In the genomic region with DNA sequence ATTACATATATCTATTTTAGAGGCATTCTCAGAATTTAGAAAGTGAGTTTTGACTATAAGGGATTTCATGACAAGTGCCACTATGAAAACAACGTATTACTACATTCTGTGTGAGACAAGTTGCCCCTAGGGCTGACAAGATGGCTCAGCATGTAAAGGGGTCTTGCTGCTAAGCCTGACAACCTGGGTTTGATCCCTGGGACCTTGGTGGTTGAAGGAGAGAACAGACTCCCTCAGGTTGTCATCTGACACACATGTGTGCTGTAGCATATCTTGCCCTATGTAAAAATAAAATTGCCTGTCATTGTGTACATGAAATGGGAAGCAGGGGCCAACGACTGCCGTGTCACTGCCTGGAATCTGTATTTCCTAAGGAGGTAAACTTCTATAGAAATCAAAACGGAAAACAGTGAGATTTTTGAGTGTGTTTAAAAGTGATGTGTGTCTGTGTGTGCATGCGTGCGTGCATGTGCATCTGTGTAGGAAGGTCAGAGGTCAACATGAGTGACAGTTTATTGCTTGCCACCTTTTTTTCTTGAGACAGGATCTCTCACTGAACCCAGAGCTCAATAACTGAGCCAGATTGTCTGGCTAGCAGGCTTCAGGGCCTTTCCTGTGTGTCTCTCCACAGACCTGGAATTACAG, we compare ENCODE assay signal across 36 mouse cellular contexts. TPM values are rescaled to one million over a fixed set of nuclear protein-coding genes. Genes with fewer than 3 reads are reported as not detected.
"Had no signal": no experiment of that assay in that cellular context is flagged by ENCODE, and none has a peak within 500 bp of the region (broad histone marks: within the 10 kb centered on the region; RNA-seq: fewer than 3 reads in every experiment).

No protein-coding gene starts in this region.

- H3K4me1 ChIP-seq: limb, embryonic 12.5 days; limb, embryonic 13.5 days; limb, embryonic 15.5 days; liver, embryonic 12.5 days; liver, embryonic 13.5 days; liver, embryonic 15.5 days; lung, embryonic 15.5 days; midbrain, embryonic 12.5 days; midbrain, embryonic 13.5 days; midbrain, embryonic 15.5 days; neural tube, embryonic 12.5 days had no signal

- H3K9me3 ChIP-seq: limb, embryonic 12.5 days; limb, embryonic 13.5 days; limb, embryonic 15.5 days; liver, embryonic 12.5 days; liver, embryonic 13.5 days; liver, embryonic 15.5 days; lung, embryonic 15.5 days; midbrain, embryonic 12.5 days; midbrain, embryonic 15.5 days; neural tube, embryonic 12.5 days had no signal

- H3K27me3 ChIP-seq: limb, embryonic 12.5 days; limb, embryonic 13.5 days; limb, embryonic 15.5 days; liver, embryonic 12.5 days; liver, embryonic 13.5 days; liver, embryonic 15.5 days; lung, embryonic 15.5 days; midbrain, embryonic 12.5 days; midbrain, embryonic 13.5 days; midbrain, embryonic 15.5 days; neural tube, embryonic 12.5 days had no signal

- H3K9ac ChIP-seq: limb, embryonic 12.5 days; limb, embryonic 13.5 days; limb, embryonic 15.5 days; liver, embryonic 12.5 days; liver, embryonic 13.5 days; liver, embryonic 14.5 days; liver, embryonic 15.5 days; liver, postnatal 0 days; lung, embryonic 14.5 days; lung, embryonic 15.5 days; midbrain, embryonic 12.5 days; midbrain, embryonic 13.5 days; midbrain, embryonic 15.5 days; neural tube, embryonic 12.5 days had no signal

- DNase-seq: left cerebral cortex, postnatal 4 days; liver; liver, embryonic 13.5 days; liver, postnatal 0 days; lung, adult 18-20 months; lung, adult 2 months; lung, postnatal 10 days; lung, postnatal 14 days; lung, postnatal 36 days; lung, postnatal 4 days had no signal

- ATAC-seq: liver, embryonic 12.5 days; liver, postnatal 0 days; lung, postnatal 0 days; midbrain, embryonic 15.5 days; midbrain, embryonic 16.5 days had no signal

- H3K36me3 ChIP-seq: limb, embryonic 12.5 days; limb, embryonic 13.5 days; limb, embryonic 15.5 days; liver, embryonic 12.5 days; liver, embryonic 13.5 days; liver, embryonic 15.5 days; lung, embryonic 15.5 days; midbrain, embryonic 12.5 days; midbrain, embryonic 13.5 days; midbrain, embryonic 15.5 days; neural tube, embryonic 12.5 days had no signal

- H3K4me2 ChIP-seq: limb, embryonic 12.5 days; limb, embryonic 13.5 days; limb, embryonic 15.5 days; liver, embryonic 11.5 days; liver, embryonic 12.5 days; liver, embryonic 13.5 days; liver, embryonic 15.5 days; lung, embryonic 14.5 days; lung, embryonic 15.5 days; midbrain, embryonic 12.5 days; midbrain, embryonic 13.5 days; midbrain, embryonic 15.5 days; neural tube, embryonic 12.5 days had no signal

- H3K27ac ChIP-seq: left cerebral cortex, adult 2 months; limb, embryonic 12.5 days; limb, embryonic 13.5 days; limb, embryonic 15.5 days; liver, embryonic 12.5 days; liver, embryonic 13.5 days; liver, embryonic 14.5 days; liver, embryonic 15.5 days; lung, embryonic 15.5 days; macrophage; midbrain, embryonic 12.5 days; midbrain, embryonic 13.5 days; midbrain, embryonic 15.5 days; neural tube, embryonic 12.5 days had no signal

- H3K4me3 ChIP-seq: left cerebral cortex, adult 2 months; limb, embryonic 12.5 days; limb, embryonic 13.5 days; limb, embryonic 15.5 days; liver, embryonic 12.5 days; liver, embryonic 13.5 days; liver, embryonic 15.5 days; lung, embryonic 15.5 days; midbrain, embryonic 12.5 days; midbrain, embryonic 13.5 days; midbrain, embryonic 15.5 days; myocyte; neural tube, embryonic 12.5 days had no signal

RNA-seq across cellular contexts. Expression of a gene that starts 14.4 kb away (rescaled TPM):
- total RNA-seq: liver, adult 2 months; megakaryocyte progenitor cell, adult 5-6 weeks; megakaryocyte, adult 5-6 weeks; megakaryocyte-erythroid progenitor cell, adult 5-6 weeks; monocyte, adult 5-6 weeks had no signal
- polyA plus RNA-seq: limb, embryonic 15.5 days; liver, adult 2 months; liver, embryonic 11.5 days; liver, embryonic 12.5 days; liver, embryonic 13.5 days; liver, embryonic 15.5 days; liver, embryonic 16.5 days; lung, adult 2 months; lung, embryonic 15.5 days; lung, embryonic 16.5 days; lung, postnatal 0 days; macrophage; myocyte had no signal

RNA-seq across cellular contexts. Expression of a gene that starts 53.9 kb away (rescaled TPM):
- total RNA-seq: midbrain, postnatal 0 days had no signal
- polyA plus RNA-seq: macrophage had no signal
